Mouse (Mus musculus) olfactory bulb, adult 2 months (tissue): Measurements from ENCODE around the gene AC124108.1.

Experiments
- CTCF ChIP-seq: fragments of 200-500 bp; IDR thresholded peaks from 2 replicates; pipeline ENCODE4 v1.5.1; 2012; ENCODE audit warnings: low read depth, mild to moderate bottlenecking, low read length, moderate library complexity; ENCODE audit not compliant: insufficient read depth
- POLR2A ChIP-seq: fragments of 200-500 bp; IDR thresholded peaks from 2 replicates; pipeline ENCODE4 v1.6.1; 2012; ENCODE audit warnings: mild to moderate bottlenecking, low read depth, low read length, moderate library complexity; ENCODE audit not compliant: insufficient read depth

DNA sequence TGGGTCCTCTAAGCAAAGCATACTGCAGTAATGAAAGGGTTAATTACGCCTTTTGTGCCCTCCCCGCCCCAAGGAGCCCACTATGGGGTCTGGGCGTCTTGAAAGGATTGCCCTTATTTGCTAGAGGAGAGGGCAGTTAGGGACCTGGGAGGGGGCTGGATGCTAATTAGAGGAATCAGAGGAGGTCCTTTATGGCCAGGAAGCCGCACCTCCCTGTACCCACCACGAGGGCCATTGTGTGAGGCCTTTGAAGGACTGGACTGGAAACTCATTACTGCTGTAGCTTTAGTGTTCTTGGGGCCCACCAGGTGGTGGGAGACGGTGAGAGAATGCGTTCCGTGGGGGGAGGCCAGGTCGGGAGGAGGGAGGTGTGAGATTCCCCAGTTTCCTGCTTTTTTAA, 6.4 kb downstream of the AC124108.1 start:
- TF ChIP-seq CTCF: no peak
- TF ChIP-seq POLR2A: no peak
